Mouse (Mus musculus) liver, adult 2 months (tissue): Measurements from ENCODE around the gene Psmc3ip. TPM values are rescaled to one million over a fixed set of nuclear protein-coding genes. Genes with fewer than 3 reads are reported as not detected.
A peak's percentile ranks its signal among the peaks of the same experiment; 100 is the strongest.

Source experiments
- DNase-seq: peaks from one replicate; pipeline ENCODE4 v3.0.0-alpha.2; 2011; ENCODE audit warnings: low read depth, low spot score; ENCODE audit errors: extremely low read depth
- H3K27ac ChIP-seq: fragments of 200-500 bp; replicated peaks from 2 replicates; pipeline ENCODE4 v1.5.1; 2012; ENCODE audit warnings: low read depth, mild to moderate bottlenecking, control low read depth, inconsistent platforms, low read length; ENCODE audit not compliant: insufficient read depth
- H3K27me3 ChIP-seq: fragments of 200-500 bp; 2 replicates; pipeline ENCODE4 v1.6.1; 2012; ENCODE audit warnings: mild to moderate bottlenecking, moderate library complexity, low read length, inconsistent platforms; ENCODE audit not compliant: control insufficient read depth, insufficient read depth
- H3K36me3 ChIP-seq: fragments of 200-500 bp; 2 replicates; pipeline ENCODE4 v1.6.1; 2012; ENCODE audit warnings: low read length, inconsistent platforms; ENCODE audit not compliant: control insufficient read depth, insufficient read depth
- H3K4me1 ChIP-seq: fragments of 200-500 bp; 2 replicates; pipeline ENCODE4 v1.6.1; 2011; ENCODE audit warnings: low read length; ENCODE audit not compliant: control insufficient read depth, insufficient read depth
- H3K4me3 ChIP-seq: fragments of 200-500 bp; 2 replicates; pipeline ENCODE4 v1.5.1; 2011; ENCODE audit warnings: low read depth, mild to moderate bottlenecking, control low read depth, low read length, moderate library complexity; ENCODE audit not compliant: insufficient read depth
- H3K79me2 ChIP-seq: fragments of 200-500 bp; 2 replicates; pipeline ENCODE4 v1.6.1; 2012; ENCODE audit warnings: inconsistent platforms, mild to moderate bottlenecking, low read length, moderate library complexity; ENCODE audit not compliant: control insufficient read depth, insufficient read depth
- H3K9ac ChIP-seq: fragments of 200-500 bp; 2 replicates; pipeline ENCODE4 v1.6.1; 2012; ENCODE audit warnings: low read depth, mild to moderate bottlenecking, control low read depth, inconsistent platforms, low read length
- CTCF ChIP-seq: fragments of 200-500 bp; IDR thresholded peaks from 2 replicates; pipeline ENCODE4 v1.5.1; 2011; ENCODE audit warnings: low read depth, low read length, control low read depth
- POLR2A ChIP-seq: fragments of 200-500 bp; IDR thresholded peaks from 2 replicates; pipeline ENCODE4 v1.6.1; 2011; ENCODE audit warnings: low read length, control low read depth; ENCODE audit not compliant: insufficient read depth; ENCODE audit errors: extremely low read depth
- WGBS: fragments of 180-500 bp; shearing (Covaris S2); methylation state at CpG from one replicate; pipeline ENCODE4 v1.1.7; 2018; 5-methylcytosine and 5-hydroxymethylcytosine counted together
- polyA plus RNA-seq: library from polyadenylated mRNA; depleted of rRNA; stranded (reverse); fragments of >200 nt; gene quantifications from 2 replicates; pipeline ENCODE4 v1.2.3, GENCODE M21; 2012
- total RNA-seq: library from RNA; depleted of rRNA; stranded (reverse); fragments of >200 nt; gene quantifications from 2 replicates; pipeline ENCODE4 v1.2.3, GENCODE M21; 2014

The Psmc3ip gene
- total and polyA plus RNA-seq, 2 experiments, result 0.39 to 0.55 TPM

DNA sequence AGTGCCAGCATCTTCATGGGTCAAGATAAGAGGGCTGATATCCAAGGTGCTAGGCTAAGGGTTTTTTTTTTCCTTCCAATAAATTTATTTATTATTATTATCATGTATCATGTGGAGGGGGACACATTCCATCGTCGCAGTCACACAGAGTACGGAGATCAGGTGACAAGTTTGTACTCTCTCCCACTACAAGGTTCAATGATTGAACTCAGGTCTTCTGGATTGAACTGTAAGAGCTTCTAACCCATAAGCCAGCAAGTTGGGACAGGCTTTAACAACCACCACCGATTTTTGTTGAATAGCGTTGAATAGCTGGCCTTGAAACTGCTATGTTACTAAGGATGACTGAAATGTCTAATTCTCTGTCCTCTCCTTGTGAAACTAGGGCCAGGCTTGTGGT is 14.8 kb downstream of the Psmc3ip start:
- H3K9ac ChIP-seq, result no peak overlapping the region
- H3K79me2 ChIP-seq, result peaks cover 6% of the 10 kb centered on the region; the same call in 1 of the 2 replicates
- WGBS, result 79% methylated on average over 5 of the region's 5 CpGs
- no peak overlapping the region for H3K4me3 ChIP-seq
- peaks cover 14% of the 10 kb centered on the region for H3K4me1 ChIP-seq
- peak; percentile 26 for DNase-seq
- no peak for TF ChIP-seq POLR2A
- no peak for TF ChIP-seq CTCF
- no peak overlapping the region for H3K27ac ChIP-seq
- no peaks in the 10 kb centered on the region for H3K27me3 ChIP-seq
- H3K36me3 ChIP-seq, result no peaks in the 10 kb centered on the region

- no peaks in the 10 kb centered on the region for H3K36me3 ChIP-seq
- no peak overlapping the region for H3K4me3 ChIP-seq
- peaks cover 14% of the 10 kb centered on the region for H3K4me1 ChIP-seq
- TF ChIP-seq CTCF (no peak), POLR2A (no peak)
- H3K27ac ChIP-seq, result no peak overlapping the region
- no peak for DNase-seq
- no peaks in the 10 kb centered on the region for H3K27me3 ChIP-seq
- H3K79me2 ChIP-seq, result peaks cover 6% of the 10 kb centered on the region; the same call in 1 of the 2 replicates
- no peak overlapping the region for H3K9ac ChIP-seq
- WGBS, result 40% methylated on average over 27 of the region's 27 CpGs
Observed at GRCm38 (mm10) chr11:101079746-101080145, 15.5 kb downstream of the Psmc3ip start.

DNA sequence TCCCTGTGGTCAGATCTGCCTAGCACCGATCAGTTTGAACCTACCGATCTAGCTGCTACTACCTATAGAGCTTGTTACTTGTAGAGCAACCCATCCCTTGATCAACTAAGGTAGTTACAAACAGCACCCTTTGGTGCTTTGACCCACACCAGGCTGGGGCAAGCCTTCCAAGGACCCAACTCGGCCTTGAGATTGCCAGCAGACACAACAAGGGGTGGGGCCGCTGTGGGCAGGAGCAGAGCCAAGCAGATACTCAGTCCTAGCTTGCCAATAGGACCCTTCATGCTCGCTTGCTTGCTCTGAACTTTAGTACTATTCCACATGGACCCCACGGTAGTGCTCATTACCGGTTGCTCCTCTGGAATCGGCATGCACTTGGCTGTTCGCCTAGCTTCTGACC is 17.1 kb downstream of the Psmc3ip start, which contains the start of gene Hsd17b1:
Hsd17b1 (plus strand) TSS at position 291 of the 400 bp plus-strand sequence.
- no peak for DNase-seq
- H3K4me3 ChIP-seq, result no peak within 1 kb of the TSS
- no peak within 1 kb of the TSS for H3K9ac ChIP-seq
- H3K27me3 ChIP-seq, result no peaks in the 10 kb centered on the region
- 82% methylated on average over 9 of the region's 9 CpGs for WGBS
- no peak for TF ChIP-seq CTCF
- no peak for TF ChIP-seq POLR2A
- H3K79me2 ChIP-seq, result no peaks in the 10 kb centered on the region
- no peaks in the 10 kb centered on the region for H3K36me3 ChIP-seq
- no peak within 1 kb of the TSS for H3K27ac ChIP-seq
- H3K4me1 ChIP-seq, result peaks cover 9% of the 10 kb centered on the region

DNA sequence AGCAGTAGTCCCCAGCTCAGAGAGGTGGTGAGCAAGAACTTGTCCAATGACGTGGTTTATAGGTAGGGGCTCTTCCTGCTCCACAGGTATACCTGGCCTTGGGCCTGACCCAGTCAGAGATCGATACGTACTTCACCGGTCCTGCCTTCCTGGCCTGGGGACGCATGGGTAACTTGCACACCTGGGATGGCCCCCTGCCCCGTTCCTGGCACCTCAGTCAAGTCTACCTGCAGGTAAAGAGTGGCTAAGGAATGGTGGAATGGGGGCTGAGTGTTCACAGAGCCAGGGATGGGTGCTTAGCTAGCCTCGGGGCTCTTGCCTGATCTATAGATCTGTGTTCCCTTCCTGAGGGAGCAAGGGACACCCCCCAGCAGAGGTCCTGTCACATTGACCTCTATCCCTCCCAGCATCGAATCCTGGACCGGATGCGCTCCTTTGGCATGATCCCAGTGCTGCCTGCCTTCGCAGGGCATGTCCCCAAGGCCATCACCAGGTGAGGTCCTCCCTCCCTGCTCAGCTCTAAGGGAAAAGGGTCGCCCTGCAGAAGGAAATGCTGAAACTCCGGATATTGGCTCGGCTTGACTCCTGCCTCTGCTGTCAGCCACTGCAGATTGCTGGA is 23.3 kb downstream of the Psmc3ip start:
- no peak overlapping the region for H3K27ac ChIP-seq
- WGBS, result 86% methylated on average over 14 of the region's 14 CpGs
- no peaks in the 10 kb centered on the region for H3K79me2 ChIP-seq
- TF ChIP-seq CTCF, result no peak
- TF ChIP-seq POLR2A, result no peak
- H3K4me1 ChIP-seq, result peaks cover 3% of the 10 kb centered on the region; the same call in 1 of the 2 replicates
- H3K36me3 ChIP-seq, result no peaks in the 10 kb centered on the region
- no peaks in the 10 kb centered on the region for H3K27me3 ChIP-seq
- H3K9ac ChIP-seq, result no peak overlapping the region
- no peak overlapping the region for H3K4me3 ChIP-seq
- no peak for DNase-seq

DNA sequence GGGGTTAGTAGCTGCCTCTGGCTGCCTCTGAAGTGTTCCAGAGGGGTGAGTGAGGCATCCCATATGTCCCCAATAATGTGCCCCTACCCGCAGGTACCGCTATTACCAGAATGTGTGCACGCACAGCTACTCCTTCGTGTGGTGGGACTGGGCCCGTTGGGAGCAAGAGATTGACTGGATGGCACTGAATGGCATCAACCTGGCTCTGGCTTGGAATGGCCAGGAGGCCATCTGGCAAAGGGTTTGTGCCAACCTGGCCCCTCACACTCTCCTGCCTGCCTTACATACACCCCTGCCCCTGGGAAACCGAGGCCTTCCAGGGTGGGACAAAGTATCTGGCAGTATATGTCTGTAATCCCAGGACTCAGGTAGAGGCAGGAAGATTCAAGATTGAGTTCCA is 24.2 kb downstream of the Psmc3ip start:
- no peak for DNase-seq
- Histone ChIP-seq H3K79me2 (no peaks in the 10 kb centered on the region), H3K27ac (no peak overlapping the region), H3K36me3 (no peaks in the 10 kb centered on the region), H3K4me1 (peaks cover 7% of the 10 kb centered on the region), H3K9ac (no peak overlapping the region), H3K27me3 (no peaks in the 10 kb centered on the region), H3K4me3 (no peak overlapping the region)
- TF ChIP-seq CTCF (no peak), POLR2A (no peak)
- WGBS, result 82% methylated on average over 6 of the region's 6 CpGs

DNA sequence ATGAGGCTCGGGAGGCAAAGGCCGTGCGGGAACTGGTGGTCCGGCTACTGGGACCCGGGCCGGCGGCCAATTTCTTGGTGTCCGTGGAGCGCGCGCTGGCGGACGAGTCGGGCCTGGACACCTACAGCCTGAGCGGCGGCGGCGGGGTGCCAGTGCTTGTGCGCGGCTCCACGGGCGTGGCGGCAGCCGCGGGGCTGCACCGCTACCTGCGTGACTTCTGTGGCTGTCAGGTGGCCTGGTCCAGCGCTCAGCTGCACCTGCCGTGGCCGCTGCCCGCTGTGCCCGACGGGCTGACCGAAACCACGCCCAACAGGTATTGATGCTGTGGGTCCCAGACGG is 25.1 kb downstream of the Psmc3ip start:
- Histone ChIP-seq H3K27me3 (no peaks in the 10 kb centered on the region), H3K4me3 (peak overlapping the region; percentile 85), H3K4me1 (peaks cover 10% of the 10 kb centered on the region), H3K9ac (peak overlapping the region; percentile 86), H3K27ac (peak overlapping the region; percentile 59), H3K36me3 (no peaks in the 10 kb centered on the region), H3K79me2 (no peaks in the 10 kb centered on the region)
- TF ChIP-seq POLR2A, result no peak
- TF ChIP-seq CTCF, result no peak
- 2% methylated on average over 36 of the region's 36 CpGs for WGBS
- DNase-seq, result no peak
